ENCODE assay signal across 8 mouse cellular contexts in the genomic region with DNA sequence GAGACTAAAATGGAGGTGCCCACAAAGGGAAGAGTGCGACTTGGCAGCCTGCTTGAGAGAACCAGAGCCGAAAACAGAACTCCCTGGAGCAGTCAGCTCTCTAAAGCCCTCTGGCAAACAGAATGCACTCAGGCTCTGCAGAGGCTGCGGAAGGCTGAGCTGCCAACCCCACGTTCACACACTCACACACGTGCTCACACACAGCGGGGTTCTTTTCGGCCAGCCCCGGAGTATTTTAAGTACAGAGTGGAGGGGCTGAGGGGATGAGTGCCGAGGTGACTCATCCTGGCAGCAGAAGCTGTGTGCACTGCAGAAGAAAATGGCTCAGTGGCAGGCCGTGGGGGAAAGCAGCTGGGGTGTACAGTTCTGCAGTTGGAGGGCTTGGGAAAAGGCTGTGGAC. TPM values are rescaled to one million over a fixed set of nuclear protein-coding genes. Genes with fewer than 3 reads are reported as not detected.
DNase-seq lines count a peak whose midpoint lies in the region; ATAC-seq lines count a peak whose summit lies in the region.

No protein-coding gene starts in this region.

- no peaks in the 10 kb centered on the region for H3K27me3 ChIP-seq in midbrain, embryonic 16.5 days (ENCODE audit: control insufficient read depth, insufficient read depth, low read depth, low read length)

- no peaks in the 10 kb centered on the region for H3K36me3 ChIP-seq in midbrain, embryonic 16.5 days (ENCODE audit: control insufficient read depth, insufficient read depth, low read length)

- H3K27ac ChIP-seq in midbrain, embryonic 16.5 days (ENCODE audit: low read length): peak overlapping the region; percentile 38; the same call in 1 of the 2 replicates

- H3K4me1 ChIP-seq in midbrain, embryonic 16.5 days (ENCODE audit: control insufficient read depth, insufficient read depth, low read length): peaks cover 23% of the 10 kb centered on the region

- WGBS in midbrain, embryonic 16.5 days: 19% methylated on average over 10 of the region's 10 CpGs

- no peak overlapping the region; the same call in 1 of the 2 replicates for H3K4me3 ChIP-seq in midbrain, embryonic 16.5 days (ENCODE audit: low read depth, low read length)

- H3K9me3 ChIP-seq in midbrain, embryonic 16.5 days (replicated peaks; ENCODE audit: control insufficient read depth, low read length, poor library complexity, severe bottlenecking): no peaks in the 10 kb centered on the region

- no peak overlapping the region for H3K9ac ChIP-seq in midbrain, embryonic 16.5 days (ENCODE audit: low read depth, low read length)

- H3K4me2 ChIP-seq in midbrain, embryonic 16.5 days (ENCODE audit: low read length): peak overlapping the region; percentile 41

- intact Hi-C loops in heart, postnatal 10 days (cut with DNase I): no loop called here

- ATAC-seq in frontal cortex, adult (ENCODE audit: low TSS enrichment): peak; percentile 53
- no peak for ATAC-seq in midbrain, embryonic 16.5 days

- DNase-seq in urinary bladder, postnatal 14 days (ENCODE audit: low spot score): peak; percentile 41
- DNase-seq in urinary bladder, postnatal 25 days (ENCODE audit: low spot score): no peak
- DNase-seq in heart, postnatal 10 days: peak; percentile 83 to 84
- peak; percentile 89 for DNase-seq in layer of hippocampus, adult 9-11 months
- no peak for DNase-seq in embryo, embryonic 10 days (ENCODE audit: low spot score)
- no peak for DNase-seq in testis, postnatal 10 days (ENCODE audit: low spot score)

RNA-seq across cellular contexts. Expression of gene Atp1b1, which starts 3.6 kb away (rescaled TPM):
- 100 to 1,000 TPM; 429 to 462 TPM for total RNA-seq in heart, postnatal 10 days (2021)
- 238 and 311 TPM in 2 replicates for polyA plus RNA-seq in midbrain, embryonic 16.5 days (2015; fragmentation: Nextera tagmentation; extraction: Ambion mirVana)

Comparison
In these comparisons a context has a peak if more than half of its experiments do, and no peak if none do; other contexts are left out.
1. DNase-seq: peak in urinary bladder, postnatal 14 days (single experiment), heart, postnatal 10 days (2 of 2) and layer of hippocampus, adult 9-11 months (single experiment); none in urinary bladder, postnatal 25 days (single experiment), embryo, embryonic 10 days (single experiment) and testis, postnatal 10 days (single experiment).